Mouse (Mus musculus) limb, embryonic 15.5 days (tissue): ENCODE measurements around the gene Clstn2. TPM values are rescaled to one million over a fixed set of nuclear protein-coding genes. Genes with fewer than 3 reads are reported as not detected.

Experiments used
- ATAC-seq: fragments of 200-750 bp; cut with Nextera tagmentation; 2 replicates; pipeline ENCODE4 v1.8.0; 2017; ENCODE audit warnings: low read depth, moderate TSS enrichment; ENCODE audit not compliant: insufficient number of reproducible peaks, low FRiP score, low TSS enrichment
- H3K27ac ChIP-seq: fragments of 300-500 bp; sonication (generic); 2 replicates; pipeline ENCODE4 v1.5.1; 2015; ENCODE audit warnings: moderate library complexity, mild to moderate bottlenecking, inconsistent platforms
- H3K27me3 ChIP-seq: fragments of 300-500 bp; sonication (generic); 2 replicates; pipeline ENCODE4 v1.6.1; 2015; ENCODE audit warnings: inconsistent platforms
- H3K36me3 ChIP-seq: fragments of 300-500 bp; sonication (generic); 2 replicates; pipeline ENCODE4 v1.6.1; 2015; ENCODE audit warnings: inconsistent platforms
- H3K4me1 ChIP-seq: fragments of 300-500 bp; sonication (generic); 2 replicates; pipeline ENCODE4 v1.6.1; 2015; ENCODE audit warnings: inconsistent platforms
- H3K4me2 ChIP-seq: fragments of 300-500 bp; sonication (generic); 2 replicates; pipeline ENCODE4 v1.6.1; 2015; ENCODE audit warnings: mild to moderate bottlenecking, inconsistent platforms
- H3K4me3 ChIP-seq: fragments of 300-500 bp; sonication (generic); 2 replicates; pipeline ENCODE4 v1.5.1; 2015; ENCODE audit warnings: mild to moderate bottlenecking, inconsistent platforms
- H3K9ac ChIP-seq: fragments of 300-500 bp; sonication (generic); 2 replicates; pipeline ENCODE4 v1.6.1; 2015; ENCODE audit warnings: inconsistent platforms
- H3K9me3 ChIP-seq: fragments of 300-500 bp; sonication (generic); 2 replicates; pipeline ENCODE4 v1.6.1; 2016; ENCODE audit warnings: inconsistent platforms
- WGBS: fragments of 180-500 bp; shearing (Covaris S2); methylation state at CpG from one replicate; pipeline ENCODE4 v1.1.7; 2015; 5-methylcytosine and 5-hydroxymethylcytosine counted together
- polyA plus RNA-seq: library from polyadenylated mRNA; unstranded; fragments of >200 nt; fragmentation: Nextera tagmentation; extraction: Ambion mirVana; gene quantifications from 2 replicates; pipeline ENCODE4 v1.2.1, GENCODE M21; 2015

Clstn2 gene
- polyA plus RNA-seq, 1 experiment from 2014 or later: 1.9 TPM

DNA sequence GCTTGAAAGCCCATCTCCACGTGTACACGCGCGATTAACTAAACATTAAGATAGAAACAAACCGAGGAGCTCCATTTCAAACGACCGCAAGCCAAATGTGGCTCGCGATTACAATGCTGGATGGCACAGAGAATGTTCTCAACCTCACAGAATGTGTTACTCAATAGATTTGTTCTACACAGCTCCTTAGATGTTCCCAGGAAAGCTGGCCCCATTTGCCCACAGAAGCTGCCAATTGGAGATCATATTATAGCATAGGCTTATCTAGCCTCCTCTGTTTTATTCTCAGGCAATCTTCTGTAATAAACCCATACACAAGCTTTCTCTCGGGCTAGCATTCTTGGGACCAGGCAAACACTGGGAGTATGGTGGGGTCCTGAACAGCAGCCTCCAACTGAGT, 334.9 kb downstream of the Clstn2 start:
- H3K27ac ChIP-seq: no peak overlapping the region
- no peak overlapping the region for H3K9ac ChIP-seq
- H3K4me1 ChIP-seq: no peaks in the 10 kb centered on the region
- no peaks in the 10 kb centered on the region for H3K27me3 ChIP-seq
- no peak overlapping the region for H3K4me2 ChIP-seq
- H3K9me3 ChIP-seq: no peaks in the 10 kb centered on the region
- no peak overlapping the region for H3K4me3 ChIP-seq
- no peaks in the 10 kb centered on the region for H3K36me3 ChIP-seq
- 89% methylated on average over 10 of the region's 10 CpGs for whole genome bisulfite sequencing
- ATAC-seq: no peak

- H3K4me1 ChIP-seq: no peaks in the 10 kb centered on the region
- no peak overlapping the region for H3K27ac ChIP-seq
- H3K4me3 ChIP-seq: no peak overlapping the region
- H3K9ac ChIP-seq: no peak overlapping the region
- H3K36me3 ChIP-seq: no peaks in the 10 kb centered on the region
- WGBS: 64% methylated on average over 5 of the region's 5 CpGs
- no peak for ATAC-seq
- H3K27me3 ChIP-seq: no peaks in the 10 kb centered on the region
- H3K4me2 ChIP-seq: no peak overlapping the region
- H3K9me3 ChIP-seq: no peaks in the 10 kb centered on the region
Measured at GRCm38 (mm10) chr9:97696655-97697235, 336.2 kb downstream of the Clstn2 start.

DNA sequence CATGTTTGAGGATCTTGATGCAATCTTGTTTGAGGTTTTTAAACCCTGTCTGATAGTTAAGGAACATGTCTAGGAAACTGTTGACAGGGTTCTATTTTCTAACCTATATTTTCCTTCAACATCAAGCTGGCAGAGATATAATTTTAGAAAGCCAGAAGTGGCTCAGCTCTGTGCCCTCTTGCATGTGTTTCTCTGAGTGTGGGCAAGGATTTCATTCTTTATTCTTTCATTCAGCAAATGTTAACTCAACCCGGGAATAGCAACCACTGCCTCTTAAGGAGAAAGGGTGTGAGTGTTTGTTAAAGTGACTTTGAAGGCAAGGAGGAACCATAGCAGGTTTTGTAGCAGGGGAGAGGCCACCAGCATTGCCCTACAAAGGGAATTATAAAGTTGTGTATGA, 337.7 kb downstream of the Clstn2 start:
- H3K27me3 ChIP-seq: no peaks in the 10 kb centered on the region
- no peak overlapping the region for H3K4me2 ChIP-seq
- ATAC-seq: no peak
- no peak overlapping the region for H3K27ac ChIP-seq
- no peaks in the 10 kb centered on the region for H3K9me3 ChIP-seq
- H3K36me3 ChIP-seq: no peaks in the 10 kb centered on the region
- no peaks in the 10 kb centered on the region for H3K4me1 ChIP-seq
- 54% methylated on average over 1 of the region's 1 CpGs for WGBS
- H3K9ac ChIP-seq: no peak overlapping the region
- no peak overlapping the region for H3K4me3 ChIP-seq

DNA sequence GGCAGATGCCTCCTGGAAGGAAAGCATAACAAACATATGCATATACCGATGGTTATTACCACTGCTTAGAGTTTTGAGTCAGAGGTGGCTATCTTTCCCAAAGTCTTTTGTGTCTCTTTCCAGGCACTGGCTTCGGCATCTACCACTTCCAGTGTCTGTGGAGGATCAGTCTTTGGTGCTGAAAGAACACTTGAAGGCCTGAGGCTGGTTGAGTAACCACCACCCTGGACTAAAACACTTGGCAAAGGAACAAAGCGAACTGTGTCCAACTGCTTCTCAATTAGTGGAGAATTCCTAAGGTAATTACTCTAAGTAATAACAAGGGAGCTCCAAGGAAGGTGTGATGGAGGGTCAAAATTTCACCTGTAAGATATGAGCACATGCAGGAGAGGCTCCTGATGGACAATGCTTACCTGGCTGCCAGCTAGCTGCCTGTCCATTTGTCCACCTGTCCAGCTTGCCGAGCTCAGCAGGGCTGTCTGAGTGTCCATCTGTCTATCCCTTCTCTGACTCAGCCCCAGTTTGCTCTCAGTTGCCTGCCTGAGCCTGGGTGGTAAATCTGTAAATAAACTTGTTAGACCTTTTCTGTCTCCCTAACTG, 346.1 kb downstream of the Clstn2 start:
- 62% methylated on average over 4 of the region's 4 CpGs for WGBS
- Histone ChIP-seq H3K4me2 (no peak overlapping the region), H3K27ac (no peak overlapping the region), H3K36me3 (no peaks in the 10 kb centered on the region), H3K9ac (no peak overlapping the region), H3K4me3 (no peak overlapping the region), H3K4me1 (no peaks in the 10 kb centered on the region), H3K27me3 (no peaks in the 10 kb centered on the region), H3K9me3 (no peaks in the 10 kb centered on the region)
- no peak for ATAC-seq

- Histone ChIP-seq H3K4me2 (no peak overlapping the region), H3K27me3 (no peaks in the 10 kb centered on the region), H3K4me1 (no peaks in the 10 kb centered on the region), H3K4me3 (no peak overlapping the region), H3K9me3 (no peaks in the 10 kb centered on the region), H3K27ac (no peak overlapping the region), H3K9ac (no peak overlapping the region), H3K36me3 (no peaks in the 10 kb centered on the region)
- 64% methylated on average over 4 of the region's 4 CpGs for WGBS
- ATAC-seq: no peak
Measured at GRCm38 (mm10) chr9:97685664-97686063, 347.3 kb downstream of the Clstn2 start.

GRCm38 (mm10) chr9:97679878-97680277, 353.1 kb downstream of the Clstn2 start:
- H3K9ac ChIP-seq: no peak overlapping the region
- H3K27ac ChIP-seq: no peak overlapping the region
- H3K4me3 ChIP-seq: no peak overlapping the region
- H3K36me3 ChIP-seq: no peaks in the 10 kb centered on the region
- no peaks in the 10 kb centered on the region for H3K4me1 ChIP-seq
- ATAC-seq: no peak
- H3K4me2 ChIP-seq: no peak overlapping the region
- no peaks in the 10 kb centered on the region for H3K9me3 ChIP-seq
- H3K27me3 ChIP-seq: no peaks in the 10 kb centered on the region

DNA sequence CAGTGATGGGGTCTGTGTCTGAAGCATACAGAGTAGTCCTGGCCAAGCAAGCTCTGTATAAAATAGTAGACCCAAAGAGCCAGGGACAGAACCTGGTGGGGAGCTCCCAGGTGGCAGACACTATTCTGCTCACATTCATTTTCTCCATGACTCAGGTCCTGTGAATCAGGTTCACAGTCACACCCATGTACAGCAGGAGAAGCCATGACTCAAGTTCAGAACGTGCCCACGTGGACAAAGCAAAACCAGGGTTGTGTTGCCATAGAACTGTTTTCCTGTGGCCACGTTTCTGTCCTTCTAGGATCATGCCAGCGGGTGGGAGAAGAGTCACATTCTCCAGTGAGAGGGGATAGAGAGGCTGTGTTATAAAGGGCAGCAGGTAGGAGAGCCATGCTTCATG, 353.9 kb downstream of the Clstn2 start:
- no peak overlapping the region for H3K9ac ChIP-seq
- no peak overlapping the region for H3K27ac ChIP-seq
- H3K27me3 ChIP-seq: no peaks in the 10 kb centered on the region
- no peaks in the 10 kb centered on the region for H3K4me1 ChIP-seq
- no peaks in the 10 kb centered on the region for H3K9me3 ChIP-seq
- H3K4me3 ChIP-seq: no peak overlapping the region
- no peak for ATAC-seq
- no peak overlapping the region for H3K4me2 ChIP-seq
- 73% methylated on average over 4 of the region's 4 CpGs for WGBS
- no peaks in the 10 kb centered on the region for H3K36me3 ChIP-seq

GRCm38 (mm10) chr9:97677075-97677474, 355.9 kb downstream of the Clstn2 start:
- no peak overlapping the region for H3K9ac ChIP-seq

DNA sequence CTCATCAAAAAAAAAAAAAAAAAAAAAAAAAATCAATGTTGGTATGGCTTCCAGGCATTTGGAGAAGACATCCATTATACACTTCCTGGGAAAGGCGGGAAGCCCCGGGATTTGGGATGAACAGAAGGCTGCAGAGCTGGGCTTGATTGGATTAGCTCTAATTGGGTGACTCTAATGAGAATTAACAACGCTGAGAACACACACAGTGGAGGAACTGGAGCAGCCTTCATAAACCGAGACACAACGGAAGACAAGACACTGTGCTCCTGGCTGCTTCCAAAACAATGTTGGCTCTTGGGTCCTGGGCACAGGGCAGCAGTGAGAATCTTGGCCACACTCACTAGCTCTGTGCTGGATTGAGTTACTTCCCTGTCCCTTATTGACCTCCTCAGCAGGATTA, 360.3 kb downstream of the Clstn2 start:
- Histone ChIP-seq H3K27me3 (no peaks in the 10 kb centered on the region), H3K4me3 (no peak overlapping the region), H3K9ac (no peak overlapping the region), H3K4me1 (no peaks in the 10 kb centered on the region), H3K4me2 (no peak overlapping the region), H3K9me3 (no peaks in the 10 kb centered on the region), H3K36me3 (no peaks in the 10 kb centered on the region), H3K27ac (no peak overlapping the region)
- ATAC-seq: no peak
- 31% methylated on average over 5 of the region's 5 CpGs for WGBS

More at GRCm38 (mm10) chr9:97677075-97677474, 355.9 kb downstream of the Clstn2 start:
- Histone ChIP-seq H3K36me3 (no peaks in the 10 kb centered on the region), H3K9me3 (no peaks in the 10 kb centered on the region), H3K4me3 (no peak overlapping the region), H3K4me2 (no peak overlapping the region), H3K27ac (no peak overlapping the region), H3K4me1 (no peaks in the 10 kb centered on the region), H3K27me3 (no peaks in the 10 kb centered on the region)
- 57% methylated on average over 3 of the region's 3 CpGs for WGBS
- no peak for ATAC-seq

- no peak for ATAC-seq
- Histone ChIP-seq H3K4me2 (no peak overlapping the region), H3K36me3 (no peaks in the 10 kb centered on the region), H3K4me1 (no peaks in the 10 kb centered on the region), H3K27me3 (no peaks in the 10 kb centered on the region), H3K27ac (no peak overlapping the region), H3K9ac (no peak overlapping the region), H3K4me3 (no peak overlapping the region), H3K9me3 (no peaks in the 10 kb centered on the region)
- 14% methylated on average over 1 of the region's 1 CpGs for WGBS
Measured at GRCm38 (mm10) chr9:97672224-97672623, 360.8 kb downstream of the Clstn2 start.

DNA sequence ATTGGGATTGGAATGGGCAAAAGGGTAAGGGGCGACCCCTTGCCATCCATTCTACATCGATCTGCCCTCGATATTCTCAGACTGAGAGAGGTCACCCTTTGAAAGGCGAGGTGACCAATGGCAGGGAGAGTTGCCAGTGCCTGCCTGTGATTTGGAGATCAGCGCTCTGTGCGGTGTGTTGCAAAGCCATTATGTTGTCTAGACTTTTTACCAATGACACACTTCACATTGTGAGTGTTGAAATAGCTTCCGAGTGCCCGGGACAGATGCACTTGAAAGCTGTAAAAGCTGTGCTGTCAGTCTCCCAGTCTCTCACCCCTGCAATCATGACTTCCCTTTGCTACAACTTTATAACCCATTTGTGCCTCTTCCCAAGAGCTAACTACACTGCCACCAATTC, 362.3 kb downstream of the Clstn2 start:
- no peak for ATAC-seq
- H3K9ac ChIP-seq: no peak overlapping the region
- no peaks in the 10 kb centered on the region for H3K36me3 ChIP-seq
- no peaks in the 10 kb centered on the region for H3K4me1 ChIP-seq
- WGBS: 86% methylated on average over 8 of the region's 8 CpGs
- no peak overlapping the region for H3K4me3 ChIP-seq
- H3K27ac ChIP-seq: no peak overlapping the region
- no peaks in the 10 kb centered on the region for H3K9me3 ChIP-seq
- no peaks in the 10 kb centered on the region for H3K27me3 ChIP-seq
- no peak overlapping the region for H3K4me2 ChIP-seq

- H3K4me3 ChIP-seq: no peak overlapping the region
- WGBS: 75% methylated on average over 4 of the region's 4 CpGs
- H3K9me3 ChIP-seq: no peaks in the 10 kb centered on the region
- no peaks in the 10 kb centered on the region for H3K4me1 ChIP-seq
- H3K27ac ChIP-seq: no peak overlapping the region
- no peak for ATAC-seq
- no peaks in the 10 kb centered on the region for H3K36me3 ChIP-seq
- no peak overlapping the region for H3K4me2 ChIP-seq
- H3K27me3 ChIP-seq: no peaks in the 10 kb centered on the region
- no peak overlapping the region for H3K9ac ChIP-seq
Measured at GRCm38 (mm10) chr9:97660989-97661388, 372.0 kb downstream of the Clstn2 start.

DNA sequence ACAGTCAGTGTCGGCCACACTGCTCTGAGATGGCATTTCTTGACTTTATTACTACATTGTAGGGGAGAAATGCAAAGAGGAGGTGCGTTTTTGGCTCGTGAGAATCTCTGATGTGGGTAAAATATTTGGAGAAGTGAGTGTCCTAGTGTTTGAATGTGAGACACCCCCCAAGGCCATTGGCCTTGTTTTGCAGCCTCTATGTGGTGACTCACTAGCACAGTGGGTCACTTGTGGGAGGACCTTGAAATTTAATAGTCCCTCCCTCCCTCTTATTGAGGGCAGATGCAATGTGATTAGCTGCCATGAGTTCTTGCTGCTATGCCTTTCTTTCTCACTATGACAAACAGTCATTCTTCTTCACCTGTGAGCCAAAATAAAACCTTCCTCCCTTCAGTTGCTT, 374.2 kb downstream of the Clstn2 start:
- no peaks in the 10 kb centered on the region for H3K9me3 ChIP-seq
- no peak overlapping the region for H3K9ac ChIP-seq
- no peaks in the 10 kb centered on the region for H3K4me1 ChIP-seq
- H3K4me3 ChIP-seq: no peak overlapping the region
- no peak overlapping the region for H3K27ac ChIP-seq
- H3K27me3 ChIP-seq: no peaks in the 10 kb centered on the region
- H3K36me3 ChIP-seq: no peaks in the 10 kb centered on the region
- H3K4me2 ChIP-seq: no peak overlapping the region
- no peak for ATAC-seq
- WGBS: 81% methylated on average over 3 of the region's 3 CpGs
